Comparison of ENCODE assay signal across 13 mouse cellular contexts in the genomic region with DNA sequence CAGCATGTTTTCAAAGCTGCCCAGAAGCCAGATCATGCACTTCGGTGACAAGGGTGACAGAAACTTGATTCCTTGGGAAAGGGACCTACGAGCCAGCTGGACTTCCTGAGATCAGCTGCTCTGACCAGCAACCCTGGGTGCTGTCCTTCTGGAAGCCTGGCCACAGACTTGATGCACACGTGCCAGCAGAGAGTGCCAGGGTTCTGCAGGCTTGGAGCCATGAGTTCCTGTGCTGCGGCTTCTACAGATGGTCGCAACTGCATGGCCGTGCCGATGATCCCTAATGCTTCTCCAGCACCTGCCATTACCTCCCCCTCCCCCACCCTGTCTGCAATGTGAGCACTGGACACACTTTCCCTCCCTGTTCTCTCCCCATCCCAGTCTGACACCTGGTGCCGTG. TPM values are rescaled to one million over a fixed set of nuclear protein-coding genes. Genes with fewer than 3 reads are reported as not detected.
DNase-seq lines count a peak whose midpoint lies in the region; ATAC-seq and TF ChIP-seq lines count a peak whose summit lies in the region.
"Had no signal": no experiment of that assay in that cellular context is flagged by ENCODE, and none has a peak within 500 bp of the region (broad histone marks: within the 10 kb centered on the region; RNA-seq: fewer than 3 reads in every experiment).

No protein-coding gene starts in this region.

- ATAC-seq in heart, embryonic 12.5 days (ENCODE audit: insufficient number of reproducible peaks, low FRiP score), result no peak
- ATAC-seq in midbrain, embryonic 14.5 days (ENCODE audit: low FRiP score, low TSS enrichment), result no peak
- ATAC-seq: CD4-positive, CD25-positive, alpha-beta regulatory T cell, adult 4 months; intestine, embryonic 15.5 days had no signal

- H3K36me3 ChIP-seq in heart, embryonic 12.5 days, result no peaks in the 10 kb centered on the region
- no peaks in the 10 kb centered on the region for H3K36me3 ChIP-seq in midbrain, embryonic 14.5 days (ENCODE audit: control insufficient read depth, insufficient read depth, low read length)
- no peaks in the 10 kb centered on the region for H3K36me3 ChIP-seq in midbrain, embryonic 10.5 days
- H3K36me3 ChIP-seq: intestine, embryonic 15.5 days; neural tube, embryonic 15.5 days had no signal

- H3K9me3 ChIP-seq in heart, embryonic 12.5 days (replicated peaks), result no peaks in the 10 kb centered on the region
- no peaks in the 10 kb centered on the region for H3K9me3 ChIP-seq in midbrain, embryonic 14.5 days (ENCODE audit: control insufficient read depth, low read length)
- H3K9me3 ChIP-seq in midbrain, embryonic 10.5 days (replicated peaks), result no peaks in the 10 kb centered on the region
- H3K9me3 ChIP-seq: intestine, embryonic 15.5 days; neural tube, embryonic 15.5 days had no signal

- H3K9ac ChIP-seq in heart, embryonic 12.5 days, result no peak overlapping the region
- no peak overlapping the region for H3K9ac ChIP-seq in midbrain, embryonic 14.5 days (replicated peaks; ENCODE audit: low read length)
- H3K9ac ChIP-seq: intestine, embryonic 15.5 days; neural tube, embryonic 15.5 days had no signal

- intact Hi-C loops in heart, postnatal 10 days (cut with DNase I), result no loop called here
- intact Hi-C loops in left cerebral cortex, adult 2 months (cut with DNase I), result no loop called here

- WGBS in heart, embryonic 12.5 days, result 40% methylated on average over 8 of the region's 8 CpGs
- WGBS in midbrain, embryonic 14.5 days, result 58% methylated on average over 8 of the region's 8 CpGs
- WGBS in midbrain, embryonic 10.5 days, result 62% methylated on average over 8 of the region's 8 CpGs

- no peak overlapping the region for H3K4me2 ChIP-seq in heart, embryonic 12.5 days
- H3K4me2 ChIP-seq in midbrain, embryonic 14.5 days (ENCODE audit: low read length), result no peak overlapping the region
- H3K4me2 ChIP-seq: intestine, embryonic 15.5 days; neural tube, embryonic 15.5 days had no signal

- H3K27me3 ChIP-seq in heart, embryonic 12.5 days (replicated peaks), result 0 out of 2 replicates have a peak, but pooled peaks cover 3% of the 10 kb centered on the region
- no peaks in the 10 kb centered on the region for H3K27me3 ChIP-seq in midbrain, embryonic 14.5 days (ENCODE audit: control insufficient read depth, insufficient read depth, low read length)
- no peaks in the 10 kb centered on the region for H3K27me3 ChIP-seq in midbrain, embryonic 10.5 days (ENCODE audit: low read depth, poor library complexity, severe bottlenecking)
- H3K27me3 ChIP-seq: intestine, embryonic 15.5 days; neural tube, embryonic 15.5 days had no signal

- no peak overlapping the region for H3K4me3 ChIP-seq in heart, embryonic 12.5 days
- no peak overlapping the region for H3K4me3 ChIP-seq in midbrain, embryonic 14.5 days (replicated peaks; ENCODE audit: low read depth, low read length)
- H3K4me3 ChIP-seq in midbrain, embryonic 10.5 days, result no peak overlapping the region
- no peak overlapping the region for H3K4me3 ChIP-seq in left cerebral cortex, adult 2 months
- H3K4me3 ChIP-seq: intestine, embryonic 15.5 days; neural tube, embryonic 15.5 days had no signal

- peak; percentile 72 to 73 for DNase-seq in heart, postnatal 10 days
- DNase-seq in midbrain, embryonic 14.5 days, result peak; percentile 17
- no peak for DNase-seq in midbrain, embryonic 10.5 days (ENCODE audit: low spot score)
- DNase-seq in cerebellum, adult 9-10 months, result peak; percentile 91
- DNase-seq in heart, postnatal 4 days, result peak; percentile 42
- no peak for DNase-seq in left cerebral cortex, adult 2 months (ENCODE audit: extremely low spot score in 1 of 2, low spot score in 2 of 2)
- no peak for DNase-seq in right cerebral cortex, postnatal 36 days (ENCODE audit: low spot score in 2 of 2)
- DNase-seq: liver; thymus, postnatal 14 days had no signal

- peaks cover 9% of the 10 kb centered on the region for H3K4me1 ChIP-seq in heart, embryonic 12.5 days (replicated peaks)
- H3K4me1 ChIP-seq in midbrain, embryonic 14.5 days (ENCODE audit: control insufficient read depth, insufficient read depth, low read length), result no peaks in the 10 kb centered on the region
- H3K4me1 ChIP-seq in midbrain, embryonic 10.5 days, result peaks cover 12% of the 10 kb centered on the region
- H3K4me1 ChIP-seq: neural tube, embryonic 15.5 days had no signal

- no peak for TF ChIP-seq CTCF in left cerebral cortex, adult 2 months (IDR thresholded peaks at IDR 0.05)

- no peak overlapping the region for H3K27ac ChIP-seq in heart, embryonic 12.5 days (ENCODE audit: poor library complexity, severe bottlenecking)
- no peak overlapping the region for H3K27ac ChIP-seq in midbrain, embryonic 14.5 days (replicated peaks; ENCODE audit: low read depth, low read length)
- no peak overlapping the region for H3K27ac ChIP-seq in midbrain, embryonic 10.5 days (replicated peaks)
- no peak overlapping the region for H3K27ac ChIP-seq in left cerebral cortex, adult 2 months
- H3K27ac ChIP-seq: intestine, embryonic 15.5 days; neural tube, embryonic 15.5 days had no signal

RNA-seq across cellular contexts. Expression of a gene that starts 7.8 kb away (rescaled TPM):
- total RNA-seq in heart, postnatal 10 days (2021), result not detected
- not detected in 2 replicates for polyA plus RNA-seq in heart, embryonic 12.5 days (2016; fragmentation: Nextera tagmentation; extraction: Ambion mirVana)
- polyA plus RNA-seq in midbrain, embryonic 14.5 days (2014; fragmentation: Nextera tagmentation; extraction: Ambion mirVana), result 0.12 TPM in 1 of 2 replicates, not detected in the other
- polyA plus RNA-seq in midbrain, embryonic 10.5 days (2016; fragmentation: Nextera tagmentation; extraction: Ambion mirVana), result 0.05 TPM in 1 of 2 replicates, not detected in the other
- under 1 TPM in 1 of 2 experiments, not detected in 1; 0.14 TPM for total RNA-seq in heart, postnatal 4 days (2021)
- total RNA-seq in left cerebral cortex, adult 2 months (2021), result not detected
- polyA plus RNA-seq: neural tube, embryonic 15.5 days had no signal

RNA-seq across cellular contexts. Expression of a gene that starts 10.4 kb away (rescaled TPM):
- 10 to 100 TPM in 1 of 2 experiments, 1 to 10 TPM in 1; 7.9 to 10.4 TPM for total RNA-seq in heart, postnatal 10 days (2021)
- 3.4 and 3.8 TPM in 2 replicates for polyA plus RNA-seq in heart, embryonic 12.5 days (2016; fragmentation: Nextera tagmentation; extraction: Ambion mirVana)
- 1.6 and 2.1 TPM in 2 replicates for polyA plus RNA-seq in midbrain, embryonic 14.5 days (2014; fragmentation: Nextera tagmentation; extraction: Ambion mirVana)
- 2.7 and 3.4 TPM in 2 replicates for polyA plus RNA-seq in midbrain, embryonic 10.5 days (2016; fragmentation: Nextera tagmentation; extraction: Ambion mirVana)
- 1 to 10 TPM; 4.7 to 5.1 TPM for total RNA-seq in heart, postnatal 4 days (2021)
- total RNA-seq in left cerebral cortex, adult 2 months (2021), result 1 to 10 TPM; 3.9 to 4.2 TPM

RNA-seq across cellular contexts. Expression of a gene that starts 28.9 kb away (rescaled TPM):
- total RNA-seq in heart, postnatal 10 days (2021), result under 1 TPM; 0.55 to 0.62 TPM
- 0.24 and 0.63 TPM in 2 replicates for polyA plus RNA-seq in heart, embryonic 12.5 days (2016; fragmentation: Nextera tagmentation; extraction: Ambion mirVana)
- not detected in 2 replicates for polyA plus RNA-seq in midbrain, embryonic 14.5 days (2014; fragmentation: Nextera tagmentation; extraction: Ambion mirVana)
- polyA plus RNA-seq in midbrain, embryonic 10.5 days (2016; fragmentation: Nextera tagmentation; extraction: Ambion mirVana), result 0.21 TPM in 1 of 2 replicates, not detected in the other
- total RNA-seq in heart, postnatal 4 days (2021), result 1 to 10 TPM; 1.8 to 2.0 TPM
- 1 to 10 TPM in 1 of 2 experiments, under 1 TPM in 1; 0.70 to 1.2 TPM for total RNA-seq in left cerebral cortex, adult 2 months (2021)

RNA-seq across cellular contexts. Expression of a gene that starts 41.9 kb away (rescaled TPM):
- total RNA-seq in heart, postnatal 10 days (2021), result 10 to 100 TPM; 12.3 to 12.6 TPM
- polyA plus RNA-seq in heart, embryonic 12.5 days (2016; fragmentation: Nextera tagmentation; extraction: Ambion mirVana), result 15.6 TPM in 2 replicates
- polyA plus RNA-seq in midbrain, embryonic 14.5 days (2014; fragmentation: Nextera tagmentation; extraction: Ambion mirVana), result 21.5 and 23.8 TPM in 2 replicates
- polyA plus RNA-seq in midbrain, embryonic 10.5 days (2016; fragmentation: Nextera tagmentation; extraction: Ambion mirVana), result 26.3 and 26.4 TPM in 2 replicates
- 10 to 100 TPM; 10.9 to 11.8 TPM for total RNA-seq in heart, postnatal 4 days (2021)
- total RNA-seq in left cerebral cortex, adult 2 months (2021), result 10 to 100 TPM; 35.3 to 36.6 TPM

Comparison
In these comparisons a context has a peak if more than half of its experiments do, and no peak if none do; other contexts are left out.
1. DNase-seq: peak in heart, postnatal 10 days (2 of 2), midbrain, embryonic 14.5 days (single experiment), cerebellum, adult 9-10 months (single experiment) and heart, postnatal 4 days (single experiment); none in midbrain, embryonic 10.5 days (single experiment), left cerebral cortex, adult 2 months (0 of 2) and right cerebral cortex, postnatal 36 days (0 of 2).